10 mouse cellular contexts compared by ENCODE assay signal in genomic region chr9:31684099-31684811, GRCm38 (mm10).
DNase-seq lines count a peak whose midpoint lies in the region; ATAC-seq and TF ChIP-seq lines count a peak whose summit lies in the region.
"Had no signal": no experiment of that assay in that cellular context is flagged by ENCODE, and none has a peak within 500 bp of the region (broad histone marks: within the 10 kb centered on the region; RNA-seq: fewer than 3 reads in every experiment).

No protein-coding gene starts in this region.

- H3K9ac ChIP-seq in forebrain, embryonic 13.5 days = no peak overlapping the region
- no peak overlapping the region for H3K9ac ChIP-seq in forebrain, embryonic 15.5 days (replicated peaks)
- H3K9ac ChIP-seq in neural tube, embryonic 12.5 days = no peak overlapping the region

- no peak overlapping the region for H3K4me3 ChIP-seq in forebrain, embryonic 13.5 days
- H3K4me3 ChIP-seq in forebrain, embryonic 15.5 days = no peak overlapping the region
- H3K4me3 ChIP-seq in neural tube, embryonic 12.5 days = no peak overlapping the region
- H3K4me3 ChIP-seq in left cerebral cortex, adult 2 months = no peak overlapping the region

- peaks cover 4% of the 10 kb centered on the region; the same call in 1 of the 2 replicates for H3K27me3 ChIP-seq in forebrain, embryonic 13.5 days
- H3K27me3 ChIP-seq in forebrain, embryonic 15.5 days = no peaks in the 10 kb centered on the region
- H3K27me3 ChIP-seq in neural tube, embryonic 12.5 days (replicated peaks) = 0 out of 2 replicates have a peak, but pooled peaks cover 7% of the 10 kb centered on the region

- no peak for TF ChIP-seq CTCF in left cerebral cortex, adult 2 months (IDR thresholded peaks at IDR 0.05)

- H3K27ac ChIP-seq in forebrain, embryonic 13.5 days = no peak overlapping the region
- no peak overlapping the region for H3K27ac ChIP-seq in forebrain, embryonic 15.5 days (replicated peaks)
- no peak overlapping the region for H3K27ac ChIP-seq in neural tube, embryonic 12.5 days
- no peak overlapping the region for H3K27ac ChIP-seq in left cerebral cortex, adult 2 months
- H3K27ac ChIP-seq: midbrain, embryonic 10.5 days had no signal

- WGBS in forebrain, embryonic 13.5 days = 31% methylated on average over 15 of the region's 18 CpGs
- WGBS in forebrain, embryonic 15.5 days = 22% methylated on average over 17 of the region's 18 CpGs
- 31% methylated on average over 18 of the region's 18 CpGs for WGBS in neural tube, embryonic 12.5 days

- H3K4me1 ChIP-seq in forebrain, embryonic 13.5 days = peaks cover 34% of the 10 kb centered on the region
- H3K4me1 ChIP-seq in forebrain, embryonic 15.5 days = peaks cover 4% of the 10 kb centered on the region; the same call in 1 of the 2 replicates
- H3K4me1 ChIP-seq in neural tube, embryonic 12.5 days = peaks cover 32% of the 10 kb centered on the region

- peak; percentile 54; the same call in 1 of the 2 replicates for ATAC-seq in forebrain, embryonic 13.5 days
- no peak for ATAC-seq in forebrain, embryonic 15.5 days (replicated peaks)
- peak; percentile 46; the same call in 1 of the 2 replicates for ATAC-seq in neural tube, embryonic 12.5 days (ENCODE audit: low FRiP score, low read depth)

- no peaks in the 10 kb centered on the region for H3K9me3 ChIP-seq in forebrain, embryonic 13.5 days (replicated peaks)
- H3K9me3 ChIP-seq in forebrain, embryonic 15.5 days = no peaks in the 10 kb centered on the region
- no peaks in the 10 kb centered on the region for H3K9me3 ChIP-seq in neural tube, embryonic 12.5 days
- H3K9me3 ChIP-seq: midbrain, embryonic 10.5 days had no signal

- H3K4me2 ChIP-seq in forebrain, embryonic 13.5 days = peak overlapping the region; percentile 27
- no peak overlapping the region for H3K4me2 ChIP-seq in forebrain, embryonic 15.5 days (replicated peaks)
- H3K4me2 ChIP-seq in neural tube, embryonic 12.5 days (replicated peaks) = peak overlapping the region; percentile 17; the same call in 1 of the 2 replicates

- DNase-seq in neural tube, embryonic 10.5 days (ENCODE audit: extremely low spot score, low spot score) = no peak
- peak; percentile 25 to 33 for DNase-seq in kidney, postnatal 36 days
- DNase-seq in retina, postnatal 1 day = peak; percentile 87
- DNase-seq in left cerebral cortex, adult 2 months (ENCODE audit: extremely low spot score in 1 of 2, low spot score in 2 of 2) = no peak
- DNase-seq in urinary bladder, postnatal 4 days (ENCODE audit: low spot score in 2 of 2) = no peak
- DNase-seq: left cerebral cortex, postnatal 4 days had no signal

- no peaks in the 10 kb centered on the region for H3K36me3 ChIP-seq in forebrain, embryonic 13.5 days (ENCODE audit: poor library complexity, severe bottlenecking)
- no peaks in the 10 kb centered on the region for H3K36me3 ChIP-seq in forebrain, embryonic 15.5 days
- no peaks in the 10 kb centered on the region for H3K36me3 ChIP-seq in neural tube, embryonic 12.5 days
- H3K36me3 ChIP-seq: midbrain, embryonic 10.5 days had no signal

- intact Hi-C loops in left cerebral cortex, adult 2 months (cut with DNase I) = no loop called here

Comparison
In these comparisons a context has a peak if more than half of its experiments do, and no peak if none do; other contexts are left out.
1. DNase-seq: peak in kidney, postnatal 36 days (2 of 2) and retina, postnatal 1 day (single experiment); none in neural tube, embryonic 10.5 days (single experiment), left cerebral cortex, adult 2 months (0 of 2) and urinary bladder, postnatal 4 days (0 of 2).